Comparison of ENCODE assay signal across 25 mouse cellular contexts in genomic region chr3:100443798-100444500, GRCm38 (mm10). TPM values are rescaled to one million over a fixed set of nuclear protein-coding genes. Genes with fewer than 3 reads are reported as not detected.
DNase-seq lines count a peak whose midpoint lies in the region; ATAC-seq and TF ChIP-seq lines count a peak whose summit lies in the region.
"Had no signal": no experiment of that assay in that cellular context is flagged by ENCODE, and none has a peak within 500 bp of the region (broad histone marks: within the 10 kb centered on the region; RNA-seq: fewer than 3 reads in every experiment).

No protein-coding gene starts in this region.

- H3K27ac ChIP-seq in liver, embryonic 12.5 days = 0 out of 2 replicates have a peak overlapping the region, but pooled peaks have one; percentile 16
- no peak overlapping the region for H3K27ac ChIP-seq in liver, embryonic 11.5 days (ENCODE audit: low read depth, low read length)
- no peak overlapping the region for H3K27ac ChIP-seq in gastrocnemius, adult 2 months
- H3K27ac ChIP-seq: embryonic facial prominence, embryonic 12.5 days; embryonic facial prominence, embryonic 15.5 days; heart, adult 2 months; heart, embryonic 10.5 days; heart, embryonic 13.5 days; hindbrain, embryonic 12.5 days; hindbrain, embryonic 15.5 days; intestine, embryonic 15.5 days had no signal

- H3K27me3 ChIP-seq in liver, embryonic 12.5 days (replicated peaks) = peaks cover 21% of the 10 kb centered on the region; the same call in 1 of the 2 replicates
- H3K27me3 ChIP-seq in liver, embryonic 11.5 days (replicated peaks; ENCODE audit: control insufficient read depth, insufficient read depth, low read length) = no peaks in the 10 kb centered on the region
- H3K27me3 ChIP-seq: embryonic facial prominence, embryonic 12.5 days; embryonic facial prominence, embryonic 15.5 days; heart, embryonic 13.5 days; hindbrain, embryonic 12.5 days; hindbrain, embryonic 15.5 days; intestine, embryonic 15.5 days had no signal

- ATAC-seq in liver, embryonic 12.5 days = no peak
- no peak for ATAC-seq in liver, embryonic 11.5 days (replicated peaks; ENCODE audit: low FRiP score)
- ATAC-seq: forebrain, embryonic 14.5 days; intestine, embryonic 15.5 days had no signal

- intact Hi-C loops in gastrocnemius, adult 2 months (cut with DNase I) = no loop called here

- no peaks in the 10 kb centered on the region for H3K9me3 ChIP-seq in liver, embryonic 12.5 days (replicated peaks)
- no peaks in the 10 kb centered on the region for H3K9me3 ChIP-seq in liver, embryonic 11.5 days (ENCODE audit: control insufficient read depth, low read length)
- H3K9me3 ChIP-seq: embryonic facial prominence, embryonic 12.5 days; embryonic facial prominence, embryonic 15.5 days; heart, embryonic 10.5 days; heart, embryonic 13.5 days; hindbrain, embryonic 12.5 days; hindbrain, embryonic 15.5 days; intestine, embryonic 15.5 days had no signal

- H3K4me3 ChIP-seq in liver, embryonic 12.5 days = no peak overlapping the region
- no peak overlapping the region for H3K4me3 ChIP-seq in liver, embryonic 11.5 days (ENCODE audit: low read depth, low read length)
- H3K4me3 ChIP-seq in gastrocnemius, adult 2 months = no peak overlapping the region
- H3K4me3 ChIP-seq: embryonic facial prominence, embryonic 12.5 days; embryonic facial prominence, embryonic 15.5 days; heart, adult 2 months; heart, embryonic 10.5 days; heart, embryonic 13.5 days; hindbrain, embryonic 12.5 days; hindbrain, embryonic 15.5 days; intestine, embryonic 15.5 days had no signal

- TF ChIP-seq CTCF in gastrocnemius, adult 2 months (IDR thresholded peaks at IDR 0.05) = no peak

- peaks cover 61% of the 10 kb centered on the region for H3K4me1 ChIP-seq in liver, embryonic 12.5 days
- H3K4me1 ChIP-seq in liver, embryonic 11.5 days (replicated peaks; ENCODE audit: control insufficient read depth, insufficient read depth, low read length) = peaks cover 26% of the 10 kb centered on the region
- H3K4me1 ChIP-seq: embryonic facial prominence, embryonic 12.5 days; embryonic facial prominence, embryonic 15.5 days; hindbrain, embryonic 12.5 days had no signal

- no peak overlapping the region for H3K4me2 ChIP-seq in liver, embryonic 12.5 days
- H3K4me2 ChIP-seq in liver, embryonic 11.5 days = no peak overlapping the region
- H3K4me2 ChIP-seq: embryonic facial prominence, embryonic 12.5 days; embryonic facial prominence, embryonic 15.5 days; heart, embryonic 13.5 days; hindbrain, embryonic 12.5 days; hindbrain, embryonic 15.5 days; intestine, embryonic 15.5 days had no signal

- no peak for DNase-seq in liver, embryonic 11.5 days (ENCODE audit: low spot score)
- peak; percentile 81 for DNase-seq in A20 (ENCODE audit: low read depth, low spot score)
- peak; percentile 27 for DNase-seq in CD4-positive, CD25-positive, alpha-beta regulatory T cell, adult 2 months (ENCODE audit: low read depth, low spot score)
- DNase-seq in induced T-regulatory cell, adult 2 months (ENCODE audit: low read depth) = peak; percentile 62
- DNase-seq in gastrocnemius, adult 2 months = no peak
- no peak for DNase-seq in right cerebral cortex, postnatal 14 days
- no peak for DNase-seq in thymus, postnatal 36 days
- DNase-seq: adrenal gland, postnatal 10 days; adrenal gland, postnatal 36 days; cerebellum, adult 18-20 months; cerebellum, adult 9-10 months; cerebellum, postnatal 14 days; gastrocnemius, postnatal 10 days; gastrocnemius, postnatal 36 days; heart, adult 2 months; heart, postnatal 14 days had no signal

- 84% methylated on average over 7 of the region's 7 CpGs for WGBS in liver, embryonic 12.5 days (ENCODE audit: insufficient replicate concordance)
- 84% methylated on average over 7 of the region's 7 CpGs for WGBS in liver, embryonic 11.5 days

- no peak overlapping the region for H3K9ac ChIP-seq in liver, embryonic 12.5 days
- H3K9ac ChIP-seq in liver, embryonic 11.5 days (ENCODE audit: low read depth, low read length) = no peak overlapping the region
- H3K9ac ChIP-seq: embryonic facial prominence, embryonic 12.5 days; embryonic facial prominence, embryonic 15.5 days; heart, embryonic 13.5 days; hindbrain, embryonic 12.5 days; hindbrain, embryonic 15.5 days; intestine, embryonic 15.5 days had no signal

- H3K36me3 ChIP-seq in liver, embryonic 12.5 days = no peaks in the 10 kb centered on the region
- H3K36me3 ChIP-seq in liver, embryonic 11.5 days (ENCODE audit: control insufficient read depth, insufficient read depth, low read length) = no peaks in the 10 kb centered on the region
- H3K36me3 ChIP-seq: embryonic facial prominence, embryonic 12.5 days; embryonic facial prominence, embryonic 15.5 days; heart, embryonic 10.5 days; heart, embryonic 13.5 days; hindbrain, embryonic 12.5 days; hindbrain, embryonic 15.5 days; intestine, embryonic 15.5 days had no signal

RNA-seq across cellular contexts. Expression of gene Tent5c, which starts 45.2 kb away (rescaled TPM):
- polyA plus RNA-seq in liver, embryonic 12.5 days (2016; fragmentation: Nextera tagmentation; extraction: Ambion mirVana) = 59.8 and 63.3 TPM in 2 replicates
- polyA plus RNA-seq in liver, embryonic 11.5 days (2014; fragmentation: Nextera tagmentation; extraction: Ambion mirVana) = 10.5 and 11.3 TPM in 2 replicates
- total RNA-seq in gastrocnemius, adult 2 months (2021) = 1 to 10 TPM; 1.2 to 1.3 TPM

Comparison
In these comparisons a context has a peak if more than half of its experiments do, and no peak if none do; other contexts are left out.
1. DNase-seq: peak in A20 (single experiment), CD4-positive, CD25-positive, alpha-beta regulatory T cell, adult 2 months (single experiment) and induced T-regulatory cell, adult 2 months (single experiment); none in liver, embryonic 11.5 days (single experiment), gastrocnemius, adult 2 months (single experiment), right cerebral cortex, postnatal 14 days (single experiment) and thymus, postnatal 36 days (0 of 2).